Mouse (Mus musculus) brown adipose tissue, adult 24 weeks (tissue): ENCODE results near the gene Ticrr. TPM values are rescaled to one million over a fixed set of nuclear protein-coding genes. Genes with fewer than 3 reads are reported as not detected.

Source experiments
- H3K27ac ChIP-seq: fragments of 200-500 bp; replicated peaks from 2 replicates; pipeline ENCODE4 v1.5.1; 2012; ENCODE audit warnings: low read depth, mild to moderate bottlenecking, low read length
- H3K4me1 ChIP-seq: fragments of 200-500 bp; 2 replicates; pipeline ENCODE4 v1.6.1; 2012; ENCODE audit warnings: low read length, mixed read lengths; ENCODE audit not compliant: control insufficient read depth, insufficient read depth, insufficient read length
- H3K4me3 ChIP-seq: fragments of 200-500 bp; 2 replicates; pipeline ENCODE4 v1.5.1; 2012; ENCODE audit warnings: low read depth, mild to moderate bottlenecking, low read length, moderate library complexity; ENCODE audit not compliant: insufficient read depth
- polyA plus RNA-seq: library from polyadenylated mRNA; stranded (reverse); fragments of >200 nt; gene quantifications from 2 replicates; pipeline ENCODE4 v1.2.4, GENCODE M21; 2012; ENCODE audit not compliant: missing spikeins, insufficient read depth, insufficient read length

The Ticrr gene
- polyA plus RNA-seq, 1 experiment = not detected

GRCm38 (mm10) chr7:79727091-79727490, 67.1 kb downstream of the Ticrr start:
- peak overlapping the region; percentile 37; the same call in 1 of the 2 replicates for H3K4me3 ChIP-seq
- H3K4me1 ChIP-seq = peaks cover 7% of the 10 kb centered on the region; the same call in 1 of the 2 replicates
- peak overlapping the region; percentile 100 for H3K27ac ChIP-seq

GRCm38 (mm10) chr7:79728219-79728618, 68.2 kb downstream of the Ticrr start:
- Histone ChIP-seq H3K4me3 (peak overlapping the region; percentile 37), H3K27ac (peak overlapping the region; percentile 100), H3K4me1 (no peaks in the 10 kb centered on the region)

GRCm38 (mm10) chr7:79729169-79729568, 69.2 kb downstream of the Ticrr start:
- Histone ChIP-seq H3K27ac (peak overlapping the region; percentile 100), H3K4me1 (peaks cover 5% of the 10 kb centered on the region; the same call in 1 of the 2 replicates), H3K4me3 (peak overlapping the region; percentile 83)

GRCm38 (mm10) chr7:79729743-79730370, 69.9 kb downstream of the Ticrr start:
- Histone ChIP-seq H3K4me1 (peaks cover 7% of the 10 kb centered on the region), H3K4me3 (peak overlapping the region; percentile 83), H3K27ac (peak overlapping the region; percentile 100)

GRCm38 (mm10) chr7:79731438-79731837, 71.4 kb downstream of the Ticrr start:
- Histone ChIP-seq H3K27ac (peak overlapping the region; percentile 100), H3K4me1 (peaks cover 12% of the 10 kb centered on the region), H3K4me3 (peak overlapping the region; percentile 83)

GRCm38 (mm10) chr7:79732622-79733021, 72.6 kb downstream of the Ticrr start, which contains the start of gene Plin1:
Gene Plin1, minus strand, starts transcription at chr7:79732903.
- Histone ChIP-seq H3K4me1 (peaks cover 14% of the 10 kb centered on the region), H3K27ac (peak within 1 kb of the TSS; percentile 100)

GRCm38 (mm10) chr7:79734563-79734962, 74.6 kb downstream of the Ticrr start:
- Histone ChIP-seq H3K4me1 (peaks cover 27% of the 10 kb centered on the region), H3K4me3 (no peak overlapping the region), H3K27ac (peak overlapping the region; percentile 100)

More at GRCm38 (mm10) chr7:79732622-79733021, 72.6 kb downstream of the Ticrr start, which contains the start of gene Plin1:
- peak within 1 kb of the TSS; percentile 83 for H3K4me3 ChIP-seq

GRCm38 (mm10) chr7:79736511-79736910, 76.5 kb downstream of the Ticrr start:
- Histone ChIP-seq H3K4me3 (no peak overlapping the region), H3K27ac (peak overlapping the region; percentile 94), H3K4me1 (peaks cover 33% of the 10 kb centered on the region)

GRCm38 (mm10) chr7:79738913-79739312, 78.9 kb downstream of the Ticrr start:
- Histone ChIP-seq H3K4me3 (no peak overlapping the region), H3K4me1 (peaks cover 33% of the 10 kb centered on the region), H3K27ac (peak overlapping the region; percentile 99)

- peaks cover 24% of the 10 kb centered on the region for H3K4me1 ChIP-seq
- H3K27ac ChIP-seq = peak overlapping the region; percentile 99
- H3K4me3 ChIP-seq = 0 out of 2 replicates have a peak overlapping the region, but pooled peaks have one; percentile 4
Observed at GRCm38 (mm10) chr7:79740279-79740678, 80.3 kb downstream of the Ticrr start.

GRCm38 (mm10) chr7:79742277-79742658, 82.3 kb downstream of the Ticrr start:
- peak overlapping the region; percentile 74 for H3K4me3 ChIP-seq
- H3K27ac ChIP-seq = peak overlapping the region; percentile 95
- H3K4me1 ChIP-seq = peaks cover 24% of the 10 kb centered on the region

GRCm38 (mm10) chr7:79742659-79743536, 82.9 kb downstream of the Ticrr start, which contains the start of the genes Pex11a and Wdr93:
Gene Pex11a, minus strand, starts transcription at chr7:79743131.
Gene Wdr93, plus strand, starts transcription at chr7:79743163.
- peak within 1 kb of the TSS; percentile 74 for H3K4me3 ChIP-seq

GRCm38 (mm10) chr7:79744051-79744450, 84.1 kb downstream of the Ticrr start:
- Histone ChIP-seq H3K4me1 (peaks cover 12% of the 10 kb centered on the region), H3K27ac (no peak overlapping the region)

More at GRCm38 (mm10) chr7:79742659-79743536, 82.9 kb downstream of the Ticrr start, which contains the start of the genes Pex11a and Wdr93:
- H3K27ac ChIP-seq = peak within 1 kb of the TSS; percentile 95
- peaks cover 19% of the 10 kb centered on the region for H3K4me1 ChIP-seq

GRCm38 (mm10) chr7:79744585-79744984, 84.6 kb downstream of the Ticrr start:
- Histone ChIP-seq H3K4me1 (peaks cover 9% of the 10 kb centered on the region), H3K27ac (no peak overlapping the region), H3K4me3 (no peak overlapping the region)

More at GRCm38 (mm10) chr7:79744051-79744450, 84.1 kb downstream of the Ticrr start:
- H3K4me3 ChIP-seq = no peak overlapping the region

GRCm38 (mm10) chr7:79747659-79748058, 87.7 kb downstream of the Ticrr start:
- Histone ChIP-seq H3K27ac (no peak overlapping the region), H3K4me3 (no peak overlapping the region), H3K4me1 (0 out of 2 replicates have a peak, but pooled peaks cover 3% of the 10 kb centered on the region)
